Mouse (Mus musculus): Measurements from ENCODE around the gene Zbtb32. TPM values are rescaled to one million over a fixed set of nuclear protein-coding genes. Genes with fewer than 3 reads are reported as not detected.

The Zbtb32 gene
- polyA plus RNA-seq, 1 experiment from 2014 or later, result 0.22 TPM

DNA sequence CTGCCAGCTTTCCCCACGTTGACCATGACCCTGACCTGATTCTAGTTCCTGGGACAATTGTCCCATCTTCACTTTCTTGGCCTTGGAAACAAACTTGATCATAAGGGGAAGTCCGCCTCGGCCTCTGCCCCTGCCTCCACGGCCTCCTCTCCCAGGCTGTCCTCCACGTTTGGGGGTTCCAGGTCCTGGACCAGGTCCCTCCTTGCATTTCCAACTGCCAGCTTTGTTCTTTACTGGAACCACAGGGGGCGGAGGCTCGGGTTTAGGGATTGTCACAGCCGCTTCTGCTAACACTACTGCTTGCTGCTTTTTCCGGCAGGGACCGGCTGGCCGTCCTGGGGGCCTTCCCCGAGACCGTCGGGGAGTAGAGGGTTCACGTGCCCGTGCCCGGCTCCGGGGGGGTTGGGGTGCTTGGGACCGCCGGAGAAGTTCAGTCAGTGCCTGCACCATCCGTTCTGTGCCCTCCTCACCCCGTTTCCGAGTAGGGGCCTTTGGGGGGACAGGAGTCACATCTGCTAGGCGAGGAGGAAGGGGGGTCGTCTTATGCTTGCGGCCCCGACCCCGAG, 12.2 kb downstream of the Zbtb32 start:
- H3K27ac ChIP-seq, result no peak overlapping the region
- H3K9me3 ChIP-seq, result no peaks in the 10 kb centered on the region
- H3K4me3 ChIP-seq, result no peak overlapping the region
- ATAC-seq (ENCODE audit: low FRiP score, low read depth), result no peak
- H3K27me3 ChIP-seq (replicated peaks), result no peaks in the 10 kb centered on the region
- peaks cover 53% of the 10 kb centered on the region for H3K36me3 ChIP-seq
- peaks cover 19% of the 10 kb centered on the region for H3K4me1 ChIP-seq
- H3K4me2 ChIP-seq (replicated peaks), result peak overlapping the region; percentile 75
- no peak overlapping the region for H3K9ac ChIP-seq
- WGBS, result 90% methylated on average over 28 of the region's 28 CpGs

DNA sequence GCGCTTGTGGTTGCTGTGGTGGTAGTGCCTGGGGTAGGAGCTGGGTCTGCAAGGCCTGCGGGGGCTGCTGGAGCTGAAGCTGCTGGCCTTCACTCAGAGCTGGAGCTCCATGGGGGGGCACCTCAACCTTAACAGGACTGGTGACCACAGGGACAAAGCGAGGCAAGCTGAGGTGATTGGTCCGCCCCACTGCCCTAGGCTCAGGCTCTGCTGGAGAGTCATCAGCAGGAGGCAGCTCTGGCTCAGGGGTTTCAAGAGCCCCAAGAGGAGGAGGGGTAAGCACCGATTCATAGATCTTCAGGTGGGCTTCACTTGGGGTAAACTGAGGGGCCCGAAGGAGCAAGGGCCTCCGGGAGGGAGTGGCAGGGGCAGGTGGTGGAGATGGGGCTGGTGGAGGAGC, 13.5 kb downstream of the Zbtb32 start:
- H3K27ac ChIP-seq, result no peak overlapping the region
- no peak overlapping the region for H3K9ac ChIP-seq
- ATAC-seq (ENCODE audit: low FRiP score, low read depth), result no peak
- H3K4me2 ChIP-seq (replicated peaks), result no peak overlapping the region
- no peaks in the 10 kb centered on the region for H3K27me3 ChIP-seq (replicated peaks)
- 98% methylated on average over 7 of the region's 7 CpGs for WGBS
- H3K36me3 ChIP-seq, result peaks cover 65% of the 10 kb centered on the region
- H3K4me1 ChIP-seq, result peaks cover 19% of the 10 kb centered on the region
- H3K9me3 ChIP-seq, result no peaks in the 10 kb centered on the region
- H3K4me3 ChIP-seq, result no peak overlapping the region

DNA sequence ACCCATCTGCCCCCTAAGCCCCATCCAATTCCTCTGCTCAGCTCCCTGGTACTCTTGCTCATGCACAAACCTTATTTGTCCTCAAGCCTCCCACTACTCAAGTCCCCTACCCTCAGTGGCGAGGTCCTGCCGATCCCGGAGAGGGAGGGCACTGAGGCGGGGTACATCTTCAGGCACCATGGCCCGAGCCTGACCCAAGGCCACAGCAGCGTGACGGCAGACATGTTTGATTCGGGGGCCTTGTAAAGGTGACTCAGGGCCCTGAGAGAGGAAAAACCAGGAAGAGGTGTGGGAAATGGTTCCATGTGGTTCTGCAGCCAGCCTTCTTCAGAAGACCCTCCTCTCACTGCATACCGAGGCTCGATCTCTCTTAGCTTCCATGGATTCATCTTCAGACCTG, 14.4 kb downstream of the Zbtb32 start:
- peaks cover 13% of the 10 kb centered on the region for H3K4me1 ChIP-seq
- ATAC-seq (ENCODE audit: low FRiP score, low read depth), result no peak
- H3K4me2 ChIP-seq (replicated peaks), result no peak overlapping the region
- H3K9me3 ChIP-seq, result no peaks in the 10 kb centered on the region
- no peaks in the 10 kb centered on the region for H3K27me3 ChIP-seq (replicated peaks)
- H3K4me3 ChIP-seq, result no peak overlapping the region
- peaks cover 73% of the 10 kb centered on the region for H3K36me3 ChIP-seq
- 96% methylated on average over 10 of the region's 10 CpGs for WGBS
- no peak overlapping the region for H3K27ac ChIP-seq
- H3K9ac ChIP-seq, result no peak overlapping the region

DNA sequence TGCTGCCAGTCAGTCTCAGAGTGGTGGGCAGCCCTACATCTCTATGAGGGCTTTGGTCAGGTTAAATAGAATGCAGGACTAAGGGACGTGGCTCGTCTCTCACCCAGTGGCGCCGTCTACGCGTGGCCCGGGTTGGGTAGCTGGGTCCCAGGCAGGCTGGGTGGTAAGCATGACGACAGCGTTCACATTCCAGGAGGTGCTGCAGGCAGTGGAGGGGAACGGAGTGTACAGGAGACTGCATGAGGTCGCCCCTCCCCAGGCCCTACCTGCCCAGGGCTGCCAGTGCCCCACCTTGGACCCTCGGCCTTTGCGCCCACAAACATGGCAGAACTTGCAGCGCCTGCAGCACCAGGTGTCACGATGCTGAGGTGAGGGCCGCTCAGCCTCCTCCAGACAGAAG, 17.2 kb downstream of the Zbtb32 start:
- no peak for ATAC-seq (ENCODE audit: low FRiP score, low read depth)
- Histone ChIP-seq H3K27ac (no peak overlapping the region), H3K9ac (no peak overlapping the region), H3K4me3 (no peak overlapping the region), H3K36me3 (peaks cover 99% of the 10 kb centered on the region), H3K4me2 (replicated peaks) (no peak overlapping the region), H3K9me3 (no peaks in the 10 kb centered on the region), H3K4me1 (peaks cover 2% of the 10 kb centered on the region), H3K27me3 (replicated peaks) (no peaks in the 10 kb centered on the region)
- 97% methylated on average over 16 of the region's 16 CpGs for WGBS

DNA sequence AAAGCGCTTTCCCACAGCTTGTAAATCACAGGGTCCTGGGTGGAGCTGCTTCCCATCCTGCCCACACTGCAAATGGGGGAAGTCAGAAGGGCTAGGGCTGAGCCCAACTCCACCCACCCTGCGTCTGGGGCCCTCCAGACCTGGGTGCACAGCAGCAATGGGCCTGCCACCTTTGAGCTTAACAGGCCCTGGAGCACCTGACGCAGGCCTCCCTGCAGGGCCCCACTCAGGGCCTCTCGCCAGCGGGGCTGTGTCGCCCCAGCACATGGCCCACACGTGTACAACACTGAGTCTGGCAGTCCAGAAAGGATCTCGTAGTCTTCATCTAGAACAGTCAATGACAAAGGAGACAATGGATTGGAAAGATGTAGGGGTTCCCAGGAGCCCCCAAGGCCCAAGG, 18.8 kb downstream of the Zbtb32 start:
- 95% methylated on average over 8 of the region's 8 CpGs for WGBS
- no peak overlapping the region for H3K4me2 ChIP-seq (replicated peaks)

DNA sequence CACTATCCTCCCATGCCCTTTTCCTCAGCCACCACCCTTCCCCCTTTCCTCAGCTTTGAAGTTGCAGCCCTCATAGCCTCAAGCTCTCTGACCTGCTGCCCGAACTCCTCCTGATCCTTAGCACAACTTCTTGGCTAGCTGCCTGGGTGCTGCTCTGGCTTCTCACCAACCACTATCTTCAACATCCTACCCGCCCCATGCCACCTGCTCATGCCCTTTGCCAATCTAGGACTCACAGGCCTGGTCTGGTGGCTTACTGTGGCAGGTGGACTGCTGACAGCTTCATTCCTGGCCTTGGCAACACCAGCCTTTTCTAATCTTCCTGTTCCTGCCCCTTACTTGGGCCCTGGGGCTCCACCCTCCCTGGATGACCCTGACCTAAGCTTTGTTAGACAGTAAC, 25.7 kb downstream of the Zbtb32 start:
- Histone ChIP-seq H3K9me3 (no peaks in the 10 kb centered on the region), H3K36me3 (peaks cover 94% of the 10 kb centered on the region), H3K4me2 (replicated peaks) (no peak overlapping the region), H3K27ac (no peak overlapping the region), H3K4me3 (no peak overlapping the region), H3K27me3 (replicated peaks) (no peaks in the 10 kb centered on the region), H3K9ac (no peak overlapping the region), H3K4me1 (no peaks in the 10 kb centered on the region)
- 84% methylated on average over 2 of the region's 2 CpGs for WGBS
- no peak for ATAC-seq (ENCODE audit: low FRiP score, low read depth)

More for the DNA sequence above, 18.8 kb downstream of the Zbtb32 start:
- no peak for ATAC-seq (ENCODE audit: low FRiP score, low read depth)
- Histone ChIP-seq H3K9me3 (no peaks in the 10 kb centered on the region), H3K4me1 (no peaks in the 10 kb centered on the region), H3K9ac (no peak overlapping the region), H3K27me3 (replicated peaks) (no peaks in the 10 kb centered on the region), H3K36me3 (peaks cover 99% of the 10 kb centered on the region), H3K4me3 (no peak overlapping the region), H3K27ac (no peak overlapping the region)

DNA sequence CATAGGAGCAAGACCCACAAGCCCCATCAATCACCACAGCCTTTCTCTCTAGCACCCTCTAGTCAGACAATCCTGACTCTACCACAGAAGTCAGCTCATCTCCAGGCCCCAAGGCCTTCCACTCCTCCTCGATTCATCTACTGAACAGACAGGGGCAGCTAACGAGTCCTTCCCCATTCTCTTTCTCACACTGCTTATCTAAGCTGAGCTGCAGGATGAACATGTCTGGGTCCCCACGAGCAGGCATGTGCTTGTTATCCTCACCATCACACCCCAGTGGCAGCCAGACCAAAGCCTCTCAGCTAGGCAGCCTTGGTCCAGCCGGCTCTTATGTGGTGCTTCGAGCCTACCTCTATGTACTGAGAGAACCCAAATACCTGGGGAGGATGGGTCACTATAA, 26.3 kb downstream of the Zbtb32 start:
- no peak overlapping the region for H3K27ac ChIP-seq
- no peak overlapping the region for H3K9ac ChIP-seq
- no peak overlapping the region for H3K4me3 ChIP-seq
- H3K4me2 ChIP-seq (replicated peaks), result no peak overlapping the region
- H3K27me3 ChIP-seq (replicated peaks), result no peaks in the 10 kb centered on the region
- ATAC-seq (ENCODE audit: low FRiP score, low read depth), result no peak
- H3K36me3 ChIP-seq, result peaks cover 91% of the 10 kb centered on the region
- H3K9me3 ChIP-seq, result no peaks in the 10 kb centered on the region
- H3K4me1 ChIP-seq, result no peaks in the 10 kb centered on the region
- WGBS, result 90% methylated on average over 5 of the region's 5 CpGs

DNA sequence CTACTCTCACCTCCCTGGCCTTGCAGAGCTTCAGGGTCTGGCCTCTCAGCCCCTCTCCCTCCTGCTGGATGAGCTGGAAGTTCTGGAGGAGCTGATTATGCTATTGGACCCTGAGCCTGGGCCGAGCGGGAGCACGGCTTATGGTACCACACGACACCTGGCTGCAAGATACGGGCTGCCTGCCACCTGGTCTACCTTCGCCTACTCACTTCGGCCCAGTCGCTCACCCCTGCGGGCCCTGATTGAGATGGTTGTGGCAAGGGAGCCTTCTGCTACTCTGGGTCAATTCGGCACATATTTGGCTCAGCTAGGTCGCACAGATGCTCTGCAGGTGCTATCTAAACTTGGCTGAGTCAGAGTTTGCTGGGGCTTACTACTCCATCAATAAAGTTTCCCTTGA, 31.2 kb downstream of the Zbtb32 start:
- H3K4me3 ChIP-seq, result no peak overlapping the region
- ATAC-seq (ENCODE audit: low FRiP score, low read depth), result no peak
- H3K9ac ChIP-seq, result no peak overlapping the region
- peaks cover 10% of the 10 kb centered on the region for H3K4me1 ChIP-seq
- peaks cover 66% of the 10 kb centered on the region for H3K36me3 ChIP-seq
- no peak overlapping the region for H3K27ac ChIP-seq
- WGBS, result 88% methylated on average over 11 of the region's 11 CpGs
- H3K9me3 ChIP-seq, result no peaks in the 10 kb centered on the region
- H3K4me2 ChIP-seq (replicated peaks), result no peak overlapping the region
- H3K27me3 ChIP-seq (replicated peaks), result no peaks in the 10 kb centered on the region

DNA sequence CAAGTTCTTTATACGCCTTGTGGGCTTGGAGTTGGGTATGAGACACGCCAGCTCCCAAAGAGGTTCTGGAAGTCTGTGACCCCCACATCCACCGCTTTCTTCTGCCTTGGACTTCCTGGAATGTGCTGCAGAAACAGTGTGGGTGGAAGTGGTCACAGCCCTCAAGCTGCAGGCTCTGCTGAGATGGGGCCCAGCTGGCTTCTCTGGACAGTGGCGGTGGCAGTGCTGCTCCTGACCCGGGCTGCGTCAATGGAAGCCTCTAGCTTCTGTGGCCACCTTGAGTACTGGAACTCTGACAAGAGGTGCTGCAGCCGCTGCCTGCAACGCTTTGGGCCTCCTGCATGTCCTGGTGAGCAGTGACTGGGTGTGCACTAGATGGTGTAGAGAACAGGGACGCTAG, 32.7 kb downstream of the Zbtb32 start:
- H3K9ac ChIP-seq, result no peak overlapping the region
- H3K4me2 ChIP-seq (replicated peaks), result no peak overlapping the region
- peaks cover 55% of the 10 kb centered on the region for H3K36me3 ChIP-seq
- H3K9me3 ChIP-seq, result no peaks in the 10 kb centered on the region
- no peak for ATAC-seq (ENCODE audit: low FRiP score, low read depth)
- no peaks in the 10 kb centered on the region for H3K27me3 ChIP-seq (replicated peaks)
- WGBS, result 90% methylated on average over 9 of the region's 9 CpGs
- H3K27ac ChIP-seq, result no peak overlapping the region
- peaks cover 17% of the 10 kb centered on the region for H3K4me1 ChIP-seq
- no peak overlapping the region for H3K4me3 ChIP-seq

DNA sequence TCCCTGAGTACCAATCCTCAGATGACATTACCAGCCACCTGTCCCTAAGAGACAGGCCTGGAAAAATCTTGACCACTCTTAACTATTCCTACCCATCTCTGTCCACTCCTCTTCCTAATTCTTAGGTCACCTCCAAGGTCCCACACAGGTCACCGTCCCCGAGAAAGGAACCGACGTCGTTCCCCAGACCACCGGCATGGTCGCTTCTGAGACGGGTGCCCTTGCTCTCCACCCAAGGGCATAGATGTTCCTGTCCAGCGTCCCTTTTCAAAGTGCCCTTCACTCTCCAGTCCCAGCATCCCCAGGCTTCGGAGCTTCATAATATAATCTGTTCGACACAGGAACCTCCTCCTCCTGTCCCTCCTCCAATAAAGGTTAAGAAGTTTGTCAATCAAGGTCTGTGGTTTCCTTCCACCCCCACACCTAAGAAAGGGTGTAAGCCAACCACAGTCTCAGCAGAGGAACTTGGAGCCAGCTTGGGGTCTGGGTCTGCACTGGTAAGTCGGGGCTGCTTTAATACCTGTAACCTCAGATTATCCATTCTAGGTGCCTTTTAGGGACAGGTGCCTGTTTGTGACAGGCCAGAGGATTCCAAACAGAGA, 33.6 kb downstream of the Zbtb32 start, which contains the start of gene Igflr1:
Gene Igflr1 (plus strand): TSS at position 458 of the 602 bp plus-strand sequence.
- Histone ChIP-seq H3K4me2 (replicated peaks) (peak within 1 kb of the TSS; percentile 81; the same call in 1 of the 2 replicates), H3K4me1 (peaks cover 17% of the 10 kb centered on the region), H3K4me3 (no peak within 1 kb of the TSS), H3K9ac (no peak within 1 kb of the TSS), H3K9me3 (no peaks in the 10 kb centered on the region), H3K27ac (no peak within 1 kb of the TSS), H3K36me3 (peaks cover 47% of the 10 kb centered on the region), H3K27me3 (replicated peaks) (no peaks in the 10 kb centered on the region)
- no peak for ATAC-seq (ENCODE audit: low FRiP score, low read depth)
- 97% methylated on average over 12 of the region's 12 CpGs for whole genome bisulfite sequencing

DNA sequence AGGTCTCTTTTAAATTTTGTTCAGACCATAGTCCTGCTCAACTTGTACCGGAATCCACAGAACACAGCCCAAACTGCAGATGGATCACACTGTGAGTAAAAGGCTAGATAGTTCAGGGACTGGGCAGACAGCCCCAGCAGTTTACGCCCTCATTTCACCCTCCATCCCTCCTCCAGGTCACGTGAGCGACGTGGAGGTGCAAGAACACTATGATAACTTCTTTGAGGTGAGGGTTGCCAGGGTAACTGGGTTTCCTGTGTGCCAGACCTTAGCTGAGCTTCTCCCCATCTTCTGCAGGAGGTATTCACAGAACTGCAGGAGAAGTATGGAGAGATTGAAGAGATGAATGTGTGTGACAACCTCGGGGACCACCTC, 34.8 kb downstream of the Zbtb32 start:
- H3K4me2 ChIP-seq (replicated peaks), result peak overlapping the region; percentile 81
- peak overlapping the region; percentile 70 for H3K9ac ChIP-seq
- H3K36me3 ChIP-seq, result peaks cover 35% of the 10 kb centered on the region
- WGBS, result 24% methylated on average over 6 of the region's 6 CpGs
- ATAC-seq (ENCODE audit: low FRiP score, low read depth), result no peak
- H3K4me3 ChIP-seq, result peak overlapping the region; percentile 74
- no peak overlapping the region for H3K27ac ChIP-seq
- H3K9me3 ChIP-seq, result no peaks in the 10 kb centered on the region
- H3K4me1 ChIP-seq, result peaks cover 19% of the 10 kb centered on the region
- no peaks in the 10 kb centered on the region for H3K27me3 ChIP-seq (replicated peaks)

DNA sequence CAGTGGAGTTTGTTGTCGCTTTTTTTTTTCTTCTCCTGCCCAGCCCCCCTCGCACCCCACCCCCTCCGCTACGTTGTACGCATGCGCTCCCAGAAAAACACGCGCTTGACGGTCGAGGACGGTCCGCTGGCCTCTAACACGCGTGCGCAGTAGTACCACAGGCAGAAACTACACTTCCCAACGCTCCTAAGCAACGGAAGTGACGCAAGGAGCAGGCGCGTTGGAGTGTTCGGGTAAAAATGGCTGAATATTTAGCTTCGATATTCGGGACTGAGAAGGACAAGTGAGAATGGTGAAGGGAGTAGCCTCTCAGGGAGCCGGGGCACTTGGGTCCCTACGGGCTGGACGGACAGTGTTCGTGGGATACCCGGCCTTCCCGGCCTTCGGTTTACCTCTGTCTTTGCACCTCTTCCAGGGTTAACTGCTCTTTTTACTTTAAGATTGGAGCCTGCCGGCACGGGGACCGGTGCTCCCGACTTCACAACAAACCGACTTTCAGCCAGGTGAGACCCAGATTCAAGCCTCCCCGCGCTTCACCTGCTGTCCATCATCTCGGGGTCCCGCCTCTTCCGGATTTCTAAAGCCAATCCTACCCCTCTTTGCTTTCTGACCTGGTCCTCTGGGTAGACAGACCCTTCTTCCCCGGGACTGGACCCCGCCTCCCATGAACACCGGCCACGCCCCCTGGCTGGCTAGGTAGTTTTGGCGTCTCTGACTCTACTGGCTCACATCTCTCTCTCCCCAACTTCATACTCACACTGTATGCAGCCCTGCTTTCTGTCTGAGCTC, 35.4 kb downstream of the Zbtb32 start, which contains the start of the genes U2af1l4, Gm49396 and Psenen:
Gene U2af1l4 (plus strand): TSS at position 185 of the 789 bp plus-strand sequence.
Gene Gm49396 (plus strand): TSS at position 228 of the 789 bp plus-strand sequence.
Gene Psenen (minus strand): TSS at position 511 of the 789 bp plus-strand sequence.
- Histone ChIP-seq H3K4me2 (replicated peaks) (peak within 1 kb of the TSS; percentile 81), H3K4me3 (peak within 1 kb of the TSS; percentile 74), H3K27ac (peak within 1 kb of the TSS; percentile 75), H3K9me3 (no peaks in the 10 kb centered on the region), H3K36me3 (peaks cover 29% of the 10 kb centered on the region), H3K9ac (peak within 1 kb of the TSS; percentile 70), H3K27me3 (replicated peaks) (no peaks in the 10 kb centered on the region), H3K4me1 (peaks cover 24% of the 10 kb centered on the region)
- WGBS, result under 1% methylated on average over 45 of the region's 45 CpGs
- peak; percentile 86 for ATAC-seq (ENCODE audit: low FRiP score, low read depth)

All from neural tube, embryonic 12.5 days (tissue).